Mouse (Mus musculus) MEL (cell line): Measurements from ENCODE around the gene Dnah17. TPM values are rescaled to one million over a fixed set of nuclear protein-coding genes. Genes with fewer than 3 reads are reported as not detected.

Experiments used
- DNase-seq: peaks from one replicate; pipeline ENCODE4 v3.0.0; 2011; ENCODE audit warnings: low read depth, low spot score
- H3K27ac ChIP-seq: 2 replicates; pipeline ENCODE4 v1.5.1; 2012; ENCODE audit warnings: low read depth, mild to moderate bottlenecking, control low read depth, low read length, moderate library complexity; ENCODE audit not compliant: control insufficient read depth
- H3K27me3 ChIP-seq, 2 experiments: fragments of 150-350 bp in 1 of 2; sonication (generic) in 1 of 2; 2 replicates each; pipeline ENCODE4 v1.6.1; 2012; ENCODE audit warnings: low read length in 2 of 2, mild to moderate bottlenecking in 2 of 2, improper control_type of control experiment in 1 of 2, moderate library complexity in 1 of 2; ENCODE audit not compliant: insufficient read depth in 2 of 2, control insufficient read depth in 1 of 2
- H3K36me3 ChIP-seq, 2 experiments: 2 replicates each; pipeline ENCODE4 v1.6.1; 2012 to 2014; ENCODE audit warnings: low read length in 2 of 2, improper control_type of control experiment in 1 of 2, inconsistent platforms in 1 of 2, mild to moderate bottlenecking in 1 of 2; ENCODE audit not compliant: insufficient read depth in 2 of 2, control insufficient read depth in 1 of 2
- H3K4me1 ChIP-seq, 2 experiments: fragments of 150-350 bp in 1 of 2; sonication (generic) in 1 of 2; 2 replicates each; pipeline ENCODE4 v1.6.1; 2012; ENCODE audit warnings: low read length in 2 of 2, improper control_type of control experiment in 1 of 2, mild to moderate bottlenecking in 1 of 2; ENCODE audit not compliant: insufficient read depth in 2 of 2, control insufficient read depth in 1 of 2
- H3K4me3 ChIP-seq, 2 experiments: fragments of 150-350 bp in 1 of 2; sonication (generic) in 1 of 2; 2 replicates each; pipeline ENCODE4 v1.5.1; 2012; ENCODE audit warnings: low read depth in 2 of 2, low read length in 2 of 2, mild to moderate bottlenecking in 2 of 2, moderate library complexity in 2 of 2, control low read depth in 1 of 2, improper control_type of control experiment in 1 of 2; ENCODE audit not compliant: control insufficient read depth in 1 of 2, insufficient read depth in 1 of 2
- H3K79me2 ChIP-seq: 2 replicates; pipeline ENCODE4 v1.6.1; 2012; ENCODE audit warnings: mild to moderate bottlenecking, low read length, moderate library complexity; ENCODE audit not compliant: control insufficient read depth, poor library complexity, insufficient read depth
- H3K9ac ChIP-seq: 2 replicates; pipeline ENCODE4 v1.6.1; 2012; ENCODE audit warnings: low read depth, mild to moderate bottlenecking, control low read depth, low read length, moderate library complexity; ENCODE audit not compliant: control insufficient read depth, poor library complexity, severe bottlenecking
- H3K9me3 ChIP-seq: fragments of 150-350 bp; sonication (generic); replicated peaks from 2 replicates; pipeline ENCODE4 v1.6.1; 2012; ENCODE audit warnings: mild to moderate bottlenecking, low read length, improper control_type of control experiment, moderate library complexity; ENCODE audit not compliant: insufficient read depth
- CHD1 ChIP-seq: IDR thresholded peaks from 2 replicates; pipeline ENCODE4 v1.6.1; 2012; ENCODE audit warnings: low read depth, mild to moderate bottlenecking, inconsistent platforms, low read length, improper control_type of control experiment
- CHD2 ChIP-seq: IDR thresholded peaks from 2 replicates; pipeline ENCODE4 v1.6.1; 2011; ENCODE audit warnings: low read length, improper control_type of control experiment
- EP300 ChIP-seq, 2 experiments: IDR thresholded peaks; 2 replicates each; pipeline ENCODE4 v1.6.1; 2011; ENCODE audit warnings: improper control_type of control experiment in 2 of 2, low read length in 2 of 2, low read depth in 1 of 2, mild to moderate bottlenecking in 1 of 2
- ETS1 ChIP-seq: IDR thresholded peaks from 2 replicates; pipeline ENCODE4 v1.6.1; 2012; ENCODE audit warnings: low read depth, mild to moderate bottlenecking, inconsistent platforms, low read length, improper control_type of control experiment, moderate library complexity
- GABPA ChIP-seq: IDR thresholded peaks from 2 replicates; pipeline ENCODE4 v1.6.1; 2012; ENCODE audit warnings: low read depth, mild to moderate bottlenecking, inconsistent platforms, low read length, improper control_type of control experiment, moderate library complexity
- GATA1 ChIP-seq: IDR thresholded peaks from 2 replicates; pipeline ENCODE4 v1.6.1; 2011; ENCODE audit warnings: low read depth, low read length, improper control_type of control experiment
- HCFC1 ChIP-seq: IDR thresholded peaks from 2 replicates; pipeline ENCODE4 v1.6.1; 2012; ENCODE audit warnings: low read depth, mild to moderate bottlenecking, inconsistent platforms, low read length, improper control_type of control experiment, moderate library complexity
- MAFK ChIP-seq: IDR thresholded peaks from 2 replicates; pipeline ENCODE4 v1.6.1; 2011; ENCODE audit warnings: low read depth, mild to moderate bottlenecking, low read length, improper control_type of control experiment, borderline replicate concordance
- MAZ ChIP-seq: IDR thresholded peaks from 2 replicates; pipeline ENCODE4 v1.6.1; 2012; ENCODE audit warnings: low read depth, mild to moderate bottlenecking, inconsistent platforms, low read length, improper control_type of control experiment
- MEF2A ChIP-seq: IDR thresholded peaks from 2 replicates; pipeline ENCODE4 v1.6.1; 2014; ENCODE audit warnings: low read depth, mild to moderate bottlenecking, inconsistent platforms, low read length, improper control_type of control experiment; ENCODE audit not compliant: poor library complexity, insufficient replicate concordance, severe bottlenecking; ENCODE audit errors: extremely low read depth
- MXI1 ChIP-seq: IDR thresholded peaks from 2 replicates; pipeline ENCODE4 v1.6.1; 2011; ENCODE audit warnings: mild to moderate bottlenecking, low read depth, low read length, improper control_type of control experiment
- MYC ChIP-seq: IDR thresholded peaks from 2 replicates; pipeline ENCODE4 v1.6.1; 2011; ENCODE audit warnings: low read depth, mild to moderate bottlenecking, low read length, improper control_type of control experiment, moderate library complexity
- NELFE ChIP-seq: IDR thresholded peaks from 2 replicates; pipeline ENCODE4 v1.6.1; 2011; ENCODE audit warnings: low read depth, low read length, improper control_type of control experiment
- NRF1 ChIP-seq: IDR thresholded peaks from 2 replicates; pipeline ENCODE4 v1.6.1; 2014; ENCODE audit warnings: low read depth, mild to moderate bottlenecking, inconsistent platforms, low read length, improper control_type of control experiment, moderate library complexity; ENCODE audit not compliant: poor library complexity, insufficient read depth, severe bottlenecking
- POLR2A ChIP-seq, 2 experiments: IDR thresholded peaks; 2 replicates each; pipeline ENCODE4 v1.6.1; 2011 to 2012; ENCODE audit warnings: low read length in 2 of 2, mild to moderate bottlenecking in 2 of 2, control low read depth in 1 of 2, improper control_type of control experiment in 1 of 2, low read depth in 1 of 2, moderate library complexity in 1 of 2; ENCODE audit not compliant: control insufficient read depth in 1 of 2, insufficient read depth in 1 of 2, poor library complexity in 1 of 2
- POLR2AphosphoS5 ChIP-seq: IDR thresholded peaks from 2 replicates; pipeline ENCODE4 v1.6.1; 2012; ENCODE audit warnings: low read depth, borderline replicate concordance, mild to moderate bottlenecking, inconsistent platforms, low read length, moderate library complexity, mixed read lengths
- SIN3A ChIP-seq: IDR thresholded peaks from 2 replicates; pipeline ENCODE4 v1.6.1; 2012; ENCODE audit warnings: low read length, improper control_type of control experiment, inconsistent platforms
- TAL1 ChIP-seq: IDR thresholded peaks from 2 replicates; pipeline ENCODE4 v1.6.1; 2012; ENCODE audit warnings: mild to moderate bottlenecking, inconsistent platforms, low read length, moderate library complexity, mixed read lengths
- TBP ChIP-seq: IDR thresholded peaks from 2 replicates; pipeline ENCODE4 v1.8.0; 2011; ENCODE audit warnings: low read depth, low read length, improper control_type of control experiment
- TCF12 ChIP-seq: IDR thresholded peaks from 2 replicates; pipeline ENCODE4 v1.6.1; 2014; ENCODE audit warnings: low read depth, mild to moderate bottlenecking, inconsistent platforms, low read length, improper control_type of control experiment, moderate library complexity
- USF1 ChIP-seq: IDR thresholded peaks from 2 replicates; pipeline ENCODE4 v1.6.1; 2014; ENCODE audit warnings: low read depth, mild to moderate bottlenecking, inconsistent platforms, low read length, improper control_type of control experiment, moderate library complexity
- ZKSCAN1 ChIP-seq: IDR thresholded peaks from 2 replicates; pipeline ENCODE4 v1.6.1; 2012; ENCODE audit warnings: low read depth, mild to moderate bottlenecking, inconsistent platforms, low read length, improper control_type of control experiment, moderate library complexity
- ZNF384 ChIP-seq: IDR thresholded peaks from 2 replicates; pipeline ENCODE4 v1.6.1; 2012; ENCODE audit warnings: low read depth, mild to moderate bottlenecking, inconsistent platforms, low read length, improper control_type of control experiment
- polyA plus RNA-seq, 2 experiments: library from polyadenylated mRNA; stranded (reverse) in 1 of 2; unstranded in 1 of 2; fragments of >175 nt in 1 of 2; fragments of >200 nt in 1 of 2; gene quantifications; 2 replicates each; pipeline versions ENCODE4 v1.2.1 to v1.2.4; 2012; ENCODE audit warnings: low replicate concordance in 2 of 2, low read depth in 1 of 2; ENCODE audit not compliant: insufficient read length in 2 of 2, insufficient read depth in 1 of 2, missing spikeins in 1 of 2
- total RNA-seq: library from RNA; depleted of rRNA; stranded (reverse); fragments of 300-350 nt; gene quantifications from 2 replicates; pipeline ENCODE4 v1.2.3, GENCODE M21; 2012

Gene Dnah17
- total and polyA plus RNA-seq, 3 experiments, result 0.04 to 0.21 TPM; not detected in 1

- Histone ChIP-seq H3K4me1 (no peaks in the 10 kb centered on the region), H3K9me3 (no peaks in the 10 kb centered on the region)
- TF ChIP-seq SIN3A, result no peak
- no peak for TF ChIP-seq POLR2AphosphoS5
- TF ChIP-seq ZKSCAN1, result no peak
- no peak for TF ChIP-seq GABPA
- TF ChIP-seq MYC, result no peak
- no peak for TF ChIP-seq CHD2
- no peak for TF ChIP-seq USF1
- TF ChIP-seq TCF12, result no peak
- TF ChIP-seq MEF2A, result no peak
- no peak for TF ChIP-seq ZNF384
- no peak for TF ChIP-seq POLR2A (IDR thresholded peaks at IDR 0.05; ENCODE audit: control insufficient read depth in 1 of 2, insufficient read depth in 1 of 2, low read depth in 1 of 2, low read length in 2 of 2, poor library complexity in 1 of 2)
- no peak for TF ChIP-seq EP300 (IDR thresholded peaks at IDR 0.05; ENCODE audit: low read depth in 1 of 2, low read length in 2 of 2)
- TF ChIP-seq HCFC1, result no peak
- TF ChIP-seq TAL1, result no peak
- TF ChIP-seq, all 39 proteins: peak for 0
- no peak for DNase-seq
- no peak overlapping the region for H3K9ac ChIP-seq
- H3K27ac ChIP-seq, result no peak overlapping the region
- no peaks in the 10 kb centered on the region for H3K79me2 ChIP-seq
- H3K27me3 ChIP-seq, result no peaks in the 10 kb centered on the region
- no peaks in the 10 kb centered on the region for H3K36me3 ChIP-seq
- H3K4me3 ChIP-seq, result no peak overlapping the region
These were observed 96.0 kb downstream of the Dnah17 start for GRCm38 (mm10) chr11:118034395-118034794.

- H3K9me3 ChIP-seq, result no peaks in the 10 kb centered on the region
- no peaks in the 10 kb centered on the region for H3K27me3 ChIP-seq
- no peaks in the 10 kb centered on the region for H3K36me3 ChIP-seq
- DNase-seq, result no peak
- H3K79me2 ChIP-seq, result no peaks in the 10 kb centered on the region
- H3K9ac ChIP-seq, result no peak overlapping the region
- TF ChIP-seq POLR2AphosphoS5 (no peak), TBP (no peak), GATA1 (no peak), ETS1 (no peak), USF1 (no peak), MEF2A (no peak), NRF1 (no peak), HCFC1 (no peak), MAFK (no peak), NELFE (no peak), CHD1 (no peak), MXI1 (no peak), MAZ (no peak)
- no peak overlapping the region for H3K4me3 ChIP-seq
- no peaks in the 10 kb centered on the region for H3K4me1 ChIP-seq
- no peak overlapping the region for H3K27ac ChIP-seq
These were observed 99.3 kb downstream of the Dnah17 start for GRCm38 (mm10) chr11:118031134-118031533.
